Mouse (Mus musculus) MEL (cell line): ENCODE measurements at regions not wholly inside any gene's neighbourhood (a gene's known extent, or its start where the extent isn't known, plus 50 kb on each side); places are given as distances from the start of the nearest gene placed in this dataset.

Source experiments
- DNase-seq: peaks from one replicate; pipeline ENCODE4 v3.0.0; 2011; ENCODE audit warnings: low read depth, low spot score
- H3K27ac ChIP-seq: 2 replicates; pipeline ENCODE4 v1.5.1; 2012; ENCODE audit warnings: low read depth, mild to moderate bottlenecking, control low read depth, low read length, moderate library complexity; ENCODE audit not compliant: control insufficient read depth
- H3K27me3 ChIP-seq, 2 experiments: fragments of 150-350 bp in 1 of 2; sonication (generic) in 1 of 2; 2 replicates each; pipeline ENCODE4 v1.6.1; 2012; ENCODE audit warnings: low read length in 2 of 2, mild to moderate bottlenecking in 2 of 2, improper control_type of control experiment in 1 of 2, moderate library complexity in 1 of 2; ENCODE audit not compliant: insufficient read depth in 2 of 2, control insufficient read depth in 1 of 2
- H3K36me3 ChIP-seq, 2 experiments: 2 replicates each; pipeline ENCODE4 v1.6.1; 2012 to 2014; ENCODE audit warnings: low read length in 2 of 2, improper control_type of control experiment in 1 of 2, inconsistent platforms in 1 of 2, mild to moderate bottlenecking in 1 of 2; ENCODE audit not compliant: insufficient read depth in 2 of 2, control insufficient read depth in 1 of 2
- H3K4me1 ChIP-seq, 2 experiments: fragments of 150-350 bp in 1 of 2; sonication (generic) in 1 of 2; 2 replicates each; pipeline ENCODE4 v1.6.1; 2012; ENCODE audit warnings: low read length in 2 of 2, improper control_type of control experiment in 1 of 2, mild to moderate bottlenecking in 1 of 2; ENCODE audit not compliant: insufficient read depth in 2 of 2, control insufficient read depth in 1 of 2
- H3K4me3 ChIP-seq, 2 experiments: fragments of 150-350 bp in 1 of 2; sonication (generic) in 1 of 2; 2 replicates each; pipeline ENCODE4 v1.5.1; 2012; ENCODE audit warnings: low read depth in 2 of 2, low read length in 2 of 2, mild to moderate bottlenecking in 2 of 2, moderate library complexity in 2 of 2, control low read depth in 1 of 2, improper control_type of control experiment in 1 of 2; ENCODE audit not compliant: control insufficient read depth in 1 of 2, insufficient read depth in 1 of 2
- H3K79me2 ChIP-seq: 2 replicates; pipeline ENCODE4 v1.6.1; 2012; ENCODE audit warnings: mild to moderate bottlenecking, low read length, moderate library complexity; ENCODE audit not compliant: control insufficient read depth, poor library complexity, insufficient read depth
- H3K9ac ChIP-seq: 2 replicates; pipeline ENCODE4 v1.6.1; 2012; ENCODE audit warnings: low read depth, mild to moderate bottlenecking, control low read depth, low read length, moderate library complexity; ENCODE audit not compliant: control insufficient read depth, poor library complexity, severe bottlenecking
- H3K9me3 ChIP-seq: fragments of 150-350 bp; sonication (generic); replicated peaks from 2 replicates; pipeline ENCODE4 v1.6.1; 2012; ENCODE audit warnings: mild to moderate bottlenecking, low read length, improper control_type of control experiment, moderate library complexity; ENCODE audit not compliant: insufficient read depth
- CHD1 ChIP-seq: IDR thresholded peaks from 2 replicates; pipeline ENCODE4 v1.6.1; 2012; ENCODE audit warnings: low read depth, mild to moderate bottlenecking, inconsistent platforms, low read length, improper control_type of control experiment
- CTCF ChIP-seq, 3 experiments: IDR thresholded peaks in 2 of 3; conservative IDR thresholded peaks in 1 of 3; 2 replicates each; pipeline ENCODE4 v1.5.1; 2011 to 2012; ENCODE audit warnings: low read length in 3 of 3, low read depth in 2 of 3, mild to moderate bottlenecking in 2 of 3, improper control_type of control experiment in 1 of 3, inconsistent platforms in 1 of 3, mixed read lengths in 1 of 3, moderate library complexity in 1 of 3; ENCODE audit not compliant: control insufficient read depth in 1 of 3, insufficient read depth in 1 of 3, poor library complexity in 1 of 3, severe bottlenecking in 1 of 3
- E2F4 ChIP-seq: IDR thresholded peaks from 2 replicates; pipeline ENCODE4 v1.6.1; 2011; ENCODE audit warnings: low read depth, low read length, improper control_type of control experiment, borderline replicate concordance
- ELF1 ChIP-seq: IDR thresholded peaks from 2 replicates; pipeline ENCODE4 v1.6.1; 2014; ENCODE audit warnings: low read depth, mild to moderate bottlenecking, inconsistent platforms, low read length, improper control_type of control experiment, moderate library complexity
- EP300 ChIP-seq, 2 experiments: IDR thresholded peaks; 2 replicates each; pipeline ENCODE4 v1.6.1; 2011; ENCODE audit warnings: improper control_type of control experiment in 2 of 2, low read length in 2 of 2, low read depth in 1 of 2, mild to moderate bottlenecking in 1 of 2
- ETS1 ChIP-seq: IDR thresholded peaks from 2 replicates; pipeline ENCODE4 v1.6.1; 2012; ENCODE audit warnings: low read depth, mild to moderate bottlenecking, inconsistent platforms, low read length, improper control_type of control experiment, moderate library complexity
- GABPA ChIP-seq: IDR thresholded peaks from 2 replicates; pipeline ENCODE4 v1.6.1; 2012; ENCODE audit warnings: low read depth, mild to moderate bottlenecking, inconsistent platforms, low read length, improper control_type of control experiment, moderate library complexity
- GATA1 ChIP-seq: IDR thresholded peaks from 2 replicates; pipeline ENCODE4 v1.6.1; 2011; ENCODE audit warnings: low read depth, low read length, improper control_type of control experiment
- HCFC1 ChIP-seq: IDR thresholded peaks from 2 replicates; pipeline ENCODE4 v1.6.1; 2012; ENCODE audit warnings: low read depth, mild to moderate bottlenecking, inconsistent platforms, low read length, improper control_type of control experiment, moderate library complexity
- MAFK ChIP-seq: IDR thresholded peaks from 2 replicates; pipeline ENCODE4 v1.6.1; 2011; ENCODE audit warnings: low read depth, mild to moderate bottlenecking, low read length, improper control_type of control experiment, borderline replicate concordance
- NELFE ChIP-seq: IDR thresholded peaks from 2 replicates; pipeline ENCODE4 v1.6.1; 2011; ENCODE audit warnings: low read depth, low read length, improper control_type of control experiment
- POLR2AphosphoS2 ChIP-seq: IDR thresholded peaks from 2 replicates; pipeline ENCODE4 v1.6.1; 2011; ENCODE audit warnings: low read length, improper control_type of control experiment
- POLR2AphosphoS5 ChIP-seq: IDR thresholded peaks from 2 replicates; pipeline ENCODE4 v1.6.1; 2012; ENCODE audit warnings: low read depth, borderline replicate concordance, mild to moderate bottlenecking, inconsistent platforms, low read length, moderate library complexity, mixed read lengths
- RAD21 ChIP-seq: IDR thresholded peaks from 2 replicates; pipeline ENCODE4 v1.6.1; 2011; ENCODE audit warnings: mild to moderate bottlenecking, low read depth, low read length, improper control_type of control experiment
- RCOR1 ChIP-seq: IDR thresholded peaks from 2 replicates; pipeline ENCODE4 v1.6.1; 2012; ENCODE audit warnings: low read depth, mild to moderate bottlenecking, inconsistent platforms, low read length, improper control_type of control experiment
- SMC3 ChIP-seq: IDR thresholded peaks from 2 replicates; pipeline ENCODE4 v1.6.1; 2011; ENCODE audit warnings: low read depth, low read length, improper control_type of control experiment
- TAL1 ChIP-seq: IDR thresholded peaks from 2 replicates; pipeline ENCODE4 v1.6.1; 2012; ENCODE audit warnings: mild to moderate bottlenecking, inconsistent platforms, low read length, moderate library complexity, mixed read lengths
- TBP ChIP-seq: IDR thresholded peaks from 2 replicates; pipeline ENCODE4 v1.8.0; 2011; ENCODE audit warnings: low read depth, low read length, improper control_type of control experiment
- UBTF ChIP-seq: IDR thresholded peaks from 2 replicates; pipeline ENCODE4 v1.6.1; 2012; ENCODE audit warnings: low read depth, mild to moderate bottlenecking, inconsistent platforms, low read length, improper control_type of control experiment, moderate library complexity, borderline replicate concordance; ENCODE audit not compliant: insufficient read depth
- USF1 ChIP-seq: IDR thresholded peaks from 2 replicates; pipeline ENCODE4 v1.6.1; 2014; ENCODE audit warnings: low read depth, mild to moderate bottlenecking, inconsistent platforms, low read length, improper control_type of control experiment, moderate library complexity
- ZKSCAN1 ChIP-seq: IDR thresholded peaks from 2 replicates; pipeline ENCODE4 v1.6.1; 2012; ENCODE audit warnings: low read depth, mild to moderate bottlenecking, inconsistent platforms, low read length, improper control_type of control experiment, moderate library complexity
- ZNF384 ChIP-seq: IDR thresholded peaks from 2 replicates; pipeline ENCODE4 v1.6.1; 2012; ENCODE audit warnings: low read depth, mild to moderate bottlenecking, inconsistent platforms, low read length, improper control_type of control experiment

DNA sequence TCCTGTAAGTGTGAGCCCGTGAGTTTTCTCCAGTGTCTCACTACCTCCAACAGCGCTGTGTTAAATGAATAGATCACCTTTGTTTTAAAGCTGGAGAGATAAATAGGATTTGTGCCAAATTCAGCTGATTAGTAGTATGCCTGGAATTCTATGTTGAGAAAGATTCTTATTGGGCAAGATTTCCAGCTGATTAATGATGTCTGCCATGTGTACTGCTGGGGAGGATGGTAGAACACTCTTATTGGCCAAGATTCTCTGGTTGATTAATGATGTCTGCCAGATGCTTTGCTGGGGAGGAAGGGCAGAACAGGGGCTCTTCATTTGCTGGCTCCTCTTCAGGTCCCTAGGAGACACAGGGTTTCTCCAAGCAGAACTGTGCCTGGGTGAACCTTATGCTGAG, 158.9 kb upstream of the Bmper start:
- Histone ChIP-seq H3K4me1 (no peaks in the 10 kb centered on the region), H3K9me3 (no peaks in the 10 kb centered on the region), H3K27ac (no peak overlapping the region), H3K4me3 (no peak overlapping the region), H3K27me3 (no peaks in the 10 kb centered on the region), H3K36me3 (no peaks in the 10 kb centered on the region), H3K79me2 (no peaks in the 10 kb centered on the region), H3K9ac (no peak overlapping the region)
- no peak for DNase-seq
- TF ChIP-seq USF1: no peak
- TF ChIP-seq TAL1: no peak
- no peak for TF ChIP-seq HCFC1
- no peak for TF ChIP-seq CTCF (IDR thresholded peaks at IDR 0.05 in 2 of 3, conservative IDR thresholded peaks at IDR 0.05 in 1 of 3; ENCODE audit: control insufficient read depth in 1 of 3, insufficient read depth in 1 of 3, low read depth in 2 of 3, low read length in 3 of 3, poor library complexity in 1 of 3, severe bottlenecking in 1 of 3)
- no peak for TF ChIP-seq RCOR1
- TF ChIP-seq ETS1: no peak
- no peak for TF ChIP-seq POLR2AphosphoS5
- TF ChIP-seq GATA1: no peak
- no peak for TF ChIP-seq UBTF
- no peak for TF ChIP-seq CHD1
- no peak for TF ChIP-seq MAFK
- no peak for TF ChIP-seq ELF1
- no peak for TF ChIP-seq NELFE
- TF ChIP-seq ZKSCAN1: no peak
- no peak for TF ChIP-seq E2F4
- no peak for TF ChIP-seq ZNF384
- TF ChIP-seq GABPA: no peak

DNA sequence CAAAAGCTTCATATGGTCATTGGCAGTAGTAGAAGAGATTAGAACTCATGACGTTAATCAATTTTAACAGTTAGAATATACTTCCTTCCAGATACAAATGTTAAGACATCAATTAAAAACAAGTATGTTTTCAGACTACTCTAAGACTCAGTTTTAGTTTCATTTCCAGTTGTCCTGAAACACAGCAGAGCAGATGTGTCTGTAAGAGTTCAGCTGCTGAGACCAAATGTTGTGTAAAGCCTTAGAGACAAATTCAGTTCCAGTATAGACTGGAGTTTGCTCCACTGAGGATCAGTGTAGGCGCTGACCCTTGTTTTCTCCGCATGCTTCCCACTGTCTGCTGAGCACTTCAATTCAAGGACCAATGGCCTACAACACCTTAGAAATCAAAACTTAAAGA, 158.1 kb upstream of the Bmper start:
- Histone ChIP-seq H3K27ac (no peak overlapping the region), H3K27me3 (no peaks in the 10 kb centered on the region), H3K79me2 (no peaks in the 10 kb centered on the region), H3K9me3 (no peaks in the 10 kb centered on the region), H3K9ac (no peak overlapping the region), H3K4me1 (no peaks in the 10 kb centered on the region), H3K36me3 (no peaks in the 10 kb centered on the region), H3K4me3 (no peak overlapping the region)
- no peak for DNase-seq
- TF ChIP-seq RAD21 (no peak), NELFE (no peak), ZNF384 (no peak), TBP (no peak), POLR2AphosphoS2 (no peak), EP300 (IDR thresholded peaks at IDR 0.05; ENCODE audit: low read depth in 1 of 2, low read length in 2 of 2) (no peak), UBTF (no peak), ZKSCAN1 (no peak), SMC3 (no peak), E2F4 (no peak)
- TF ChIP-seq, all 39 proteins: peak for 0
